Mouse (Mus musculus): ENCODE results near the gene Cdon.

DNA sequence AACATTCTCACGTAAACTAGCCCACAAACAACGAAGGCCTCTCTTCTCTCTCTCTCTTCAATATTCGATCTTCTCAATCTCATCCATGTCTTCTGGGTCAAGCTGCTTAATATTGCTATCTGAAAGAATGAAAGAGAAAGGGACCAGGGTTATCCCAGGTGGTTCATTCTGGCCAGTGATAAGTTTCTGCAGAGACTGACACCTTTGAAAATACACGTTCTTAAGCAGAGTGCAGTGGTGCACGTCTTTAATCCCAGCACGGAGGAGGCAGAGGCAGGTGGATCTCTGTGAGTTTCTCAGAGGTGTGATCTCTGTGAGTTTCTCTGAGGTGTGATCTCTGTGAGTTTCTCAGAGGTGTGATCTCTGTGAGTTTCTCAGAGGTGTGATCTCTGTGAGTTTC is 121.0 kb downstream of the Cdon start:
- no peak for TF ChIP-seq CTCF (IDR thresholded peaks at IDR 0.05; ENCODE audit: low read depth)
- no peak for TF ChIP-seq EP300 (IDR thresholded peaks at IDR 0.05; ENCODE audit: low read depth)
